ENCODE assay signal across 8 mouse cellular contexts in the genomic region with DNA sequence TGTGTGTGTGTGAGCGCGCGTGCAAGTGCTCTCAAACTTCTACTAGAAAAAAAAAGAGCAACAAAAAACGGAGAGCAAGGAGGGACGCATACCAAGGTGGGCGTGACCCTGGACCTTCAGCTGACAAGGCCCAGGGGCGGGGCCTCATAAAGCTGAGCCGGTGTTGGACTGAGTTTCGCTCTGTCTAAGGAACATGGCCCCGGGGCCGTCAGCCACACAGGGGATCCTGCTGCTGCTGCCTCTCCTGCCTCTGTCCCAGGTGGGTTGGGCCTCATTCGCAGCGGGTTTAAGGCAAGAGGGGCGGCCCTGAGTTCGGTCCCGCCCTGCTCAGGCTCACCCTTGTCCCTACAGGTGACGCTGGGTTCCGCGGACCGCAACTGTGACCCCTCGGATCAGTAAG. TPM values are rescaled to one million over a fixed set of nuclear protein-coding genes. Genes with fewer than 3 reads are reported as not detected.
DNase-seq lines count a peak whose midpoint lies in the region; ATAC-seq and TF ChIP-seq lines count a peak whose summit lies in the region.

A gene (plus strand): TSS at position 163 of the 400 bp plus-strand sequence.

- peak within 1 kb of the TSS; percentile 45 for H3K4me2 ChIP-seq in forebrain, embryonic 12.5 days
- peak within 1 kb of the TSS; percentile 45 for H3K4me2 ChIP-seq in limb, embryonic 14.5 days (replicated peaks; ENCODE audit: low read depth, low read length, severe bottlenecking)
- H3K4me2 ChIP-seq in midbrain, embryonic 14.5 days (ENCODE audit: low read length) = 0 out of 2 replicates have a peak within 1 kb of the TSS, but pooled peaks have one; percentile 6

- H3K9ac ChIP-seq in forebrain, embryonic 12.5 days = no peak within 1 kb of the TSS; the same call in 1 of the 2 replicates
- no peak within 1 kb of the TSS for H3K9ac ChIP-seq in limb, embryonic 14.5 days (ENCODE audit: low read depth, low read length, severe bottlenecking)
- no peak within 1 kb of the TSS for H3K9ac ChIP-seq in midbrain, embryonic 14.5 days (replicated peaks; ENCODE audit: low read length)

- no peaks in the 10 kb centered on the region for H3K9me3 ChIP-seq in E14TG2a.4 (ENCODE audit: low read length)
- no peaks in the 10 kb centered on the region for H3K9me3 ChIP-seq in forebrain, embryonic 12.5 days
- H3K9me3 ChIP-seq in hindbrain, embryonic 10.5 days = no peaks in the 10 kb centered on the region
- no peaks in the 10 kb centered on the region for H3K9me3 ChIP-seq in limb, embryonic 14.5 days (ENCODE audit: control insufficient read depth, low read length)
- no peaks in the 10 kb centered on the region for H3K9me3 ChIP-seq in midbrain, embryonic 14.5 days (ENCODE audit: control insufficient read depth, low read length)

- H3K4me3 ChIP-seq in E14TG2a.4 (replicated peaks; ENCODE audit: low read length) = peak within 1 kb of the TSS; percentile 74
- H3K4me3 ChIP-seq in forebrain, embryonic 12.5 days (replicated peaks) = peak within 1 kb of the TSS; percentile 14; the same call in 1 of the 2 replicates
- H3K4me3 ChIP-seq in hindbrain, embryonic 10.5 days = peak within 1 kb of the TSS; percentile 37
- peak within 1 kb of the TSS; percentile 19; the same call in 1 of the 2 replicates for H3K4me3 ChIP-seq in limb, embryonic 14.5 days (replicated peaks; ENCODE audit: low read length)
- H3K4me3 ChIP-seq in midbrain, embryonic 14.5 days (replicated peaks; ENCODE audit: low read depth, low read length) = no peak within 1 kb of the TSS

- peaks cover 44% of the 10 kb centered on the region for H3K4me1 ChIP-seq in E14TG2a.4 (replicated peaks; ENCODE audit: low read depth, low read length)
- H3K4me1 ChIP-seq in forebrain, embryonic 12.5 days = peaks cover 7% of the 10 kb centered on the region
- peaks cover 15% of the 10 kb centered on the region for H3K4me1 ChIP-seq in hindbrain, embryonic 10.5 days (replicated peaks)
- 0 out of 2 replicates have a peak, but pooled peaks cover 4% of the 10 kb centered on the region for H3K4me1 ChIP-seq in limb, embryonic 14.5 days (ENCODE audit: control insufficient read depth, insufficient read depth, low read length)
- H3K4me1 ChIP-seq in midbrain, embryonic 14.5 days (ENCODE audit: control insufficient read depth, insufficient read depth, low read length) = no peaks in the 10 kb centered on the region

- H3K36me3 ChIP-seq in E14TG2a.4 (ENCODE audit: insufficient read depth, low read length) = no peaks in the 10 kb centered on the region
- H3K36me3 ChIP-seq in forebrain, embryonic 12.5 days (replicated peaks) = no peaks in the 10 kb centered on the region
- H3K36me3 ChIP-seq in hindbrain, embryonic 10.5 days = no peaks in the 10 kb centered on the region
- no peaks in the 10 kb centered on the region for H3K36me3 ChIP-seq in limb, embryonic 14.5 days (ENCODE audit: control insufficient read depth, insufficient read depth, low read length)
- no peaks in the 10 kb centered on the region for H3K36me3 ChIP-seq in midbrain, embryonic 14.5 days (ENCODE audit: control insufficient read depth, insufficient read depth, low read length)

- no peak for TF ChIP-seq CTCF in E14TG2a.4 (conservative IDR thresholded peaks at IDR 0.05; ENCODE audit: low read length)

- peaks cover 67% of the 10 kb centered on the region for H3K27me3 ChIP-seq in E14TG2a.4 (ENCODE audit: insufficient read depth, low read length)
- H3K27me3 ChIP-seq in forebrain, embryonic 12.5 days = peaks cover 16% of the 10 kb centered on the region; the same call in 1 of the 2 replicates
- peaks cover 31% of the 10 kb centered on the region for H3K27me3 ChIP-seq in hindbrain, embryonic 10.5 days (ENCODE audit: insufficient read depth, poor library complexity, severe bottlenecking)
- no peaks in the 10 kb centered on the region for H3K27me3 ChIP-seq in limb, embryonic 14.5 days (ENCODE audit: control insufficient read depth, insufficient read depth, low read length)
- no peaks in the 10 kb centered on the region for H3K27me3 ChIP-seq in midbrain, embryonic 14.5 days (ENCODE audit: control insufficient read depth, insufficient read depth, low read length)

- WGBS in forebrain, embryonic 12.5 days = 8% methylated on average over 20 of the region's 21 CpGs
- WGBS in hindbrain, embryonic 10.5 days = 12% methylated on average over 21 of the region's 21 CpGs
- WGBS in limb, embryonic 14.5 days = 12% methylated on average over 20 of the region's 21 CpGs
- 11% methylated on average over 21 of the region's 21 CpGs for WGBS in midbrain, embryonic 14.5 days

- no peak for ATAC-seq in forebrain, embryonic 12.5 days (ENCODE audit: low FRiP score)
- no peak; the same call in 1 of the 2 replicates for ATAC-seq in limb, embryonic 14.5 days (ENCODE audit: low FRiP score, low read depth)
- no peak for ATAC-seq in midbrain, embryonic 14.5 days (ENCODE audit: low FRiP score, low TSS enrichment)

- H3K27ac ChIP-seq in forebrain, embryonic 12.5 days = no peak within 1 kb of the TSS
- H3K27ac ChIP-seq in hindbrain, embryonic 10.5 days = no peak within 1 kb of the TSS; the same call in 1 of the 2 replicates
- no peak within 1 kb of the TSS for H3K27ac ChIP-seq in limb, embryonic 14.5 days (replicated peaks; ENCODE audit: low read depth, low read length)
- H3K27ac ChIP-seq in midbrain, embryonic 14.5 days (replicated peaks; ENCODE audit: low read depth, low read length) = no peak within 1 kb of the TSS

- peak; percentile 77 for DNase-seq in WW6 (ENCODE audit: low read depth, low spot score)
- DNase-seq in hindbrain, embryonic 10.5 days (ENCODE audit: low spot score) = no peak
- DNase-seq in limb, embryonic 14.5 days (ENCODE audit: low spot score) = peak; percentile 57
- DNase-seq in midbrain, embryonic 14.5 days = no peak
- no peak for DNase-seq in left cerebral cortex, postnatal 4 days
- no peak for DNase-seq in right cerebral cortex, postnatal 36 days (ENCODE audit: low spot score in 2 of 2)

- TF ChIP-seq POLR2A in limb, embryonic 14.5 days (IDR thresholded peaks at IDR 0.05; ENCODE audit: borderline replicate concordance, extremely low read depth, insufficient read depth, insufficient read length) = no peak

- intact Hi-C loops in left cerebral cortex, postnatal 4 days (cut with DNase I) = no loop called here

RNA-seq across cellular contexts. Expression of the gene that starts here (rescaled TPM):
- not detected in 2 replicates for polyA plus RNA-seq in forebrain, embryonic 12.5 days (2016; fragmentation: Nextera tagmentation; extraction: Ambion mirVana)
- polyA plus RNA-seq in hindbrain, embryonic 10.5 days (2016; fragmentation: Nextera tagmentation; extraction: Ambion mirVana) = 0.22 TPM in 1 of 2 replicates, not detected in the other
- polyA plus RNA-seq in limb, embryonic 14.5 days (2012; rRNA removed) = 0.42 and 0.50 TPM in 2 replicates
- not detected in 2 replicates for polyA plus RNA-seq in limb, embryonic 14.5 days (2014; fragmentation: Nextera tagmentation; extraction: Ambion mirVana)
- polyA plus RNA-seq in midbrain, embryonic 14.5 days (2014; fragmentation: Nextera tagmentation; extraction: Ambion mirVana) = 0.57 TPM in 1 of 2 replicates, not detected in the other
- total RNA-seq in left cerebral cortex, postnatal 4 days (2021) = not detected

Comparison
In these comparisons a context has a peak if more than half of its experiments do, and no peak if none do; other contexts are left out.
1. Peak in DNase-seq, H3K4me3 ChIP-seq and H3K4me2 ChIP-seq in limb, embryonic 14.5 days; RNA of the gene not detected or under 1 TPM.